Mouse (Mus musculus): ENCODE measurements around the gene Rptor. TPM values are rescaled to one million over a fixed set of nuclear protein-coding genes. Genes with fewer than 3 reads are reported as not detected.

Gene Rptor
- polyA plus RNA-seq, 1 experiment = 26.3 TPM

- no peak for DNase-seq (ENCODE audit: low read depth)
Measured at GRCm38 (mm10) chr11:119603527-119603905, 811 bp downstream of the Rptor start.

- DNase-seq (ENCODE audit: low read depth) = no peak
Measured at GRCm38 (mm10) chr11:119607464-119607863, 4.8 kb downstream of the Rptor start.

GRCm38 (mm10) chr11:119611496-119611895 is 8.8 kb downstream of the Rptor start:
- no peak for DNase-seq (ENCODE audit: low read depth)

GRCm38 (mm10) chr11:119612179-119612578 is 9.5 kb downstream of the Rptor start:
- no peak for DNase-seq (ENCODE audit: low read depth)

- DNase-seq (ENCODE audit: low read depth) = no peak
Measured at GRCm38 (mm10) chr11:119615087-119615486, 12.4 kb downstream of the Rptor start.

GRCm38 (mm10) chr11:119618763-119619162 is 16.1 kb downstream of the Rptor start:
- DNase-seq (ENCODE audit: low read depth) = no peak

DNA sequence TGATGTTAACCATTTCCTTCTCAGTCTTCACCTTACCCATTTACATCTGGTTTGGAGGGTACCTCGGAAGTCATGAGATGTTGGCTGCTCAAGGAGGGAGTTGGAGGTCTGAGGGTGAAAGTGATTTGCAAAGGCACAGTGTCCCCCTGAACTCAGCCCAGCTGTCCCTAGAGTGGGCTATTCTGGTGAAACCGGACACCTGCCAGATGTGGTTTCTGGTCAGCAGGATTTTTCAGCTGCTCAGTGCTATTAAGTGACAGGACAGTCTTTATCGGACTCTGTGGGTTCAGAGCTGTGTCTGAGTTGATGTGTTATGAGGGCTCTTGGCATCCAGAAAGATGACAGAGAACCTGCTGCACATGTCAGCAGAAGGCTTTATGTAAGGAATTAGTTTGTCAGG is 18.6 kb downstream of the Rptor start:
- DNase-seq (ENCODE audit: low read depth) = no peak

DNA sequence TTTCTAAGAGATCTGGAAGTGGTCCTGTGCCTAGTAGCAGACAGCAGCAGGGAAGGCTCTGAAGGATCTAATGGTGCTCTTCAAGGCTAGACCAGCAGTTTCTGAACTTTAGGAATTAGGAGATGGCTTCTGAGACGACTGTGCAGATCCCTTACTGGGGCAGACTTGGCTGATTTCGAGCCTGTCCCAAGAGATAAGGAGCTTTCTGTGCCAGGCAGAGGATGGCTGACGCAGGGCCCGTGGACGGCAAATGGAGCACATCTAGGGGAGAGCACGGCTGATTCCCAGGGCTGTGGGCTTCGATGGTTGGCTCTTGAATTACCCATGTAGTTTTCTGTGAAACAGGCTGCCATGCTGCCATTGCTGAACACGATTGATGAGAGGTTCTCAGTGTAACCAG is 21.1 kb downstream of the Rptor start:
- no peak for DNase-seq (ENCODE audit: low read depth)

- no peak for DNase-seq (ENCODE audit: low read depth)
Measured at GRCm38 (mm10) chr11:119624401-119624800, 21.7 kb downstream of the Rptor start.

- DNase-seq (ENCODE audit: low read depth) = no peak
Measured at GRCm38 (mm10) chr11:119624955-119625354, 22.2 kb downstream of the Rptor start.

DNA sequence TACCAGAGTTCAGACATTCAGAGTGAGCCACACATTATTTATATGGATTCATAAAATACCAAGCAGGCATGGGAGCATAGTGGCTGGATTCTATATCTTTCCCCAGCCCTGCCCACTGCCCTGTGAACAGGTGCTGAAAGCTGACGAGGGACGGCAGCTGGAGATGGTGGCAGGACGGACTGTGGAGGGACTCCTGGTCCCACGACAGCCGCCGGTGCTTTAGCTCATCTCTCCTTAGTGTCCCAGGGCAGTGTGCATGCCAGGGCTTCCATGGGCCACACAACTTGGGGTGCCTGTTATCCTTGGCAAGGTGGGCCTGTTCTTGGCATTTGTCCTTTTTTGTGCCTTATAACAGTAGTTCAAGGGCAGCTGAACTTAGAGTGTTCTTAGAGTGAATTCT is 22.8 kb downstream of the Rptor start:
- no peak for DNase-seq (ENCODE audit: low read depth)

GRCm38 (mm10) chr11:119625943-119626342 is 23.2 kb downstream of the Rptor start:
- DNase-seq (ENCODE audit: low read depth) = no peak

DNA sequence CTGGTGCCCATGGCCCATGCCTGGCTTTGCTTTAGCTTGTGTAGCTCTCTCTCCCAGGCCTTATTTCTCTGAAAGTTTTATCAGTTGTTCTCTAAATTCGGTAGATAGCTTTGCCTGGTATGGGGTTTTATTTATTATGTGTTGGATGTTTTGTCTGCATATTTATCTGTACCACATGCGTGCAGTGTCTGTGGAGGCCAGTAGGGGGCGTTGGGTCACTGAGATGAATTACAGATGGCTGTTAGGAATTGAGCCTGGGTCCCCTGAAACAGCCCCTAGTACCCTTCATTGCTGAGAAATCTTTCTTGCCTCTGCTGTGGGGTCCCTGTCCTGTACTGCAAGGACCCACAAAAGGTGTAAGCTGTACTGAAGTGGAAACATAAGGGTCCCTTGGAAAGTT is 24.5 kb downstream of the Rptor start:
- no peak for DNase-seq (ENCODE audit: low read depth)

- DNase-seq (ENCODE audit: low read depth) = no peak
Measured at GRCm38 (mm10) chr11:119629072-119629471, 26.4 kb downstream of the Rptor start.

- no peak for DNase-seq (ENCODE audit: low read depth)
Measured at GRCm38 (mm10) chr11:119630329-119630728, 27.6 kb downstream of the Rptor start.

- DNase-seq (ENCODE audit: low read depth) = no peak
Measured at GRCm38 (mm10) chr11:119631222-119631870, 28.6 kb downstream of the Rptor start.

- no peak for DNase-seq (ENCODE audit: low read depth)
Measured at GRCm38 (mm10) chr11:119636371-119636883, 33.7 kb downstream of the Rptor start.

DNA sequence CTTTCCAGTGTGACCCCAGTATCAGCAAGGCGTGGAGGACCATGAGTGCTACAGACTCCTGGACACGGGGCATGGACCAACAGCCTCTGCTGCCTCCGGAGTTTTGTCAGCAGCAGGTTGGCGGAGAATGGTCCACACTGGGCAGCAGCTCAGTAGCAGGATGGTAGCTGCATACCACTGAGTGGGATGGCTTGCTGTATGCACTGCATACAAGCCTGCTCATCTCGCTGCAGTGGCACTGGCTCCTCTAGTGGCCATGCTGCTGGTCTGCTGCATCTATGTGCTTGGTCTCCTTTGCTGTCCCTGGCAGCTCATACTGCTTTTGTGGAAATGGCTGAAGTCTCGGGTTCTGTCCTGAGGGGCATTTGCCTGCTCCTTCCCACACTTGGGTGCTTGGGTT is 34.8 kb downstream of the Rptor start:
- DNase-seq (ENCODE audit: low read depth) = no peak

GRCm38 (mm10) chr11:119640491-119640890 is 37.8 kb downstream of the Rptor start:
- peak; percentile 30 for DNase-seq (ENCODE audit: low read depth)

DNA sequence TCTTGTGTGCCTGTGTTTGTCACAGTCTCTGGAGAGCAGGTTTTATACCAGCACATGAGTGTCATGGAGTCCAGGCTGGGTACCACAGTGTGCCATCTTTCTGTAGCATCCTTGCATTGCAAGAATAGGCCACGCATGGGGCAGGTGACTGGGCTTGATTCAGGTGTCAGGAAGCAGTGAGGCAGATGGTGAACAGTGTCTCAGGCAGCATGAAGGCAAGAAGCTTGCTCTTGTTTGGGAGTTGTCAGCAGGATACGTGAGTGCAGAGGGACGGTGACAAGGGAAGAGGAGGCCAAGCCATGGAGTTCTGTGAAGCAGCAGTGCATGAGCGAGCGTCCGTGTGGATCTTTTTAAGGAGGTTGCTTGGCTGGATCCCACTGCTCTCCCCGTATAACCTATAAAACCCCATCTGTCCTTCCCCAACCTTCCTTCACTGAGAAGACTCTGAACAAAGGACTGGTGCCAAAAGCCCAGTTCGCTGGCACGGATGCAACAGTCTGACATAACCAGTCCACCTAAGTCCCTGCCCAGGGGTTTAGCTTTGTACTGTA is 39.2 kb downstream of the Rptor start:
- DNase-seq (ENCODE audit: low read depth) = no peak

DNA sequence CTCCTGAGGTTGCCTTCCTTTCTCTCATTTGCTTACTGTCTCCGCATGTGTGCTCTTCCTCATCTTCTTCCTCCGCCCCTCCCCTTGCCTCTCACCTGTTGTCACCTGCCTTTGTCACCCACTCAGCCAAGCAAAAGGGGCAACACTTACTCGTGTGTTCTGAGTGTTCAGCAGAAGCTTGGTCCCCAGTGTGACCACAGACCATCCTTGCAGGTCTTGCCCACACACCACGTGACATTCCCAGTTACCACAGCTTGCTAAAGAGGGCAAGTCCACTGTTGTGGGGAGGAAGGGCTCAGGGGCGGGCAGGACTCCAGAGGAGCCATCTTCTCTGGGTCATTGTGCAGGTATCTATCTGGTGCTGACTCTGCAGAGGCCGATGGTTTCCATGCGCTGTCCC is 40.6 kb downstream of the Rptor start:
- no peak for DNase-seq (ENCODE audit: low read depth)

DNA sequence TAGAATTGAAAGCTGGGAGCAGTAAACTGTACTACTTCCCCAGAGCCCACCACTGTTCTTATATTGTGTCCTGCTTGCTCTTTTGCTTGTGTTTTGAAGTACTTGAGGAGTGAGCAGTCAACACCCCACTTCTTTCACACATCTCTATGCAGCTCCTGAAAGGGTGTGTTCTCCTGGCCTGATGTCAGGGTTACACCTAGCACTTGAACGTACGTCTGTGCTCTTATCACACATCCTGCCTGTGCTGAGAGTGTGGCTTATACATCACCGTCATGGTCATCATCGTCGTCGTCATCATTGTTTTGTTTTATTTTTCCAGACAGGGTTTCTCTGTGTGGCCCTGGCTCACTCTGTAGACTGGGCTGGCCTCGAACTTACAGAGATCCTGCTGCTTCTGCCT is 41.4 kb downstream of the Rptor start:
- DNase-seq (ENCODE audit: low read depth) = no peak

- no peak for DNase-seq (ENCODE audit: low read depth)
Measured at GRCm38 (mm10) chr11:119644612-119645379, 42.1 kb downstream of the Rptor start.

All from gonadal fat pad, adult 2 months (tissue).